8 mouse cellular contexts compared by ENCODE assay signal in the genomic region with DNA sequence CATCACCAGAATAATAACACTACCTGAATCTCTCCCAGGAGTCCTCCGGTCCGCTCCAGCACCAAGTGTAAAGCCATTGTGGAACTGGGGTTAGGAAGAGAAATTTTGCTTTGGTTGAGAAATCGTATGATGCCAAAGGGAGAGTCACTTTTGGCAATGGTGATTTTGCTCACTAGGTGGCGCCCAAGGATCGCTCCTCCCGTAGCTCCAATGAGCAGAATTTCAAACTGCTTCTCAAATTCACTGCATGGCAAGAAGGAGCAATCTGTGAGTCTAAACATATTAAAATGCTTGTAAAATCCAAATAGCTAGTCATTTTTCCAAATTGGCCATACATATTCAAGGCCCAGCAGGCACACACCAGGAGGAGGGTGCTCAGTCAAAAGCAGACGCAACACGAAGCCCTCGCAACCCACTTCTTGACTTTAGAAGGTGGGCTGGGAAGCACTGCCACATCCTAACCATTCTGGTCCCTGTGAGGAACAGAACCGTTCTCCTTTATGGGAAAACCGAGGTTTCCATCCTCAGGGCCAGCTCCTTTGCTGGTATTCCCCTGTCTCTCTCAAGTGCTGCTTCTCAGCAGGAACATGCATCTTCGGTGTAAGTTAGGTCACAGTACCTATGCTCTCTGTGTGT.
A peak's percentile ranks its signal among the peaks of the same experiment; 100 is the strongest.
DNase-seq lines count a peak whose midpoint lies in the region; ATAC-seq and TF ChIP-seq lines count a peak whose summit lies in the region.

No protein-coding gene starts in this region.

- dilution Hi-C loops in CH12.LX (cut with MboI; ENCODE audit: extremely low pct_ligation_motif_present, extremely low pct_unique_long_range_greater_than_20kb, low sequenced_read_pairs): no loop called here

- peak; percentile 95 for TF ChIP-seq RAD21 in CH12.LX (IDR thresholded peaks at IDR 0.05; ENCODE audit: low read depth, low read length)

- no peaks in the 10 kb centered on the region for H3K4me1 ChIP-seq in CH12.LX (ENCODE audit: control insufficient read depth in 1 of 2, insufficient read depth in 2 of 2)
- no peaks in the 10 kb centered on the region for H3K4me1 ChIP-seq in lung, embryonic 14.5 days (ENCODE audit: insufficient read depth)

- in situ Hi-C loops in CH12.LX (cut with MboI; ENCODE audit: low pct_ligation_motif_present, low pct_unique_long_range_greater_than_20kb, low sequenced_read_pairs): loop anchor here (10.0 to 25.0 kb wide), 2 partner anchors 198 to 325 kb away; a partner anchor contains a TSS

- no peak overlapping the region for H3K4me3 ChIP-seq in CH12.LX (replicated peaks in 1 of 3; ENCODE audit: low read depth in 2 of 3, low read length in 2 of 3, poor library complexity in 1 of 3)
- H3K4me3 ChIP-seq in lung, embryonic 14.5 days (ENCODE audit: low read depth, low read length): no peak overlapping the region

- H3K27ac ChIP-seq in CH12.LX (ENCODE audit: insufficient read depth, low read depth): no peak overlapping the region
- H3K27ac ChIP-seq in lung, embryonic 14.5 days (ENCODE audit: low read depth): no peak overlapping the region

- H3K4me2 ChIP-seq in CH12.LX (ENCODE audit: insufficient read depth, low read depth, poor library complexity, severe bottlenecking): no peak overlapping the region
- no peak overlapping the region for H3K4me2 ChIP-seq in lung, embryonic 14.5 days

- no peaks in the 10 kb centered on the region for H3K79me2 ChIP-seq in CH12.LX (replicated peaks; ENCODE audit: control insufficient read depth, extremely low read depth, insufficient read depth, poor library complexity, severe bottlenecking)

- H3K9me3 ChIP-seq in CH12.LX (replicated peaks; ENCODE audit: low read length): no peaks in the 10 kb centered on the region
- no peaks in the 10 kb centered on the region for H3K9me3 ChIP-seq in lung, embryonic 14.5 days (ENCODE audit: low read depth, low read length)

- no peak for TF ChIP-seq EP300 in CH12.LX (IDR thresholded peaks at IDR 0.05; ENCODE audit: low read length)

- no peak overlapping the region for H3K9ac ChIP-seq in CH12.LX (ENCODE audit: insufficient read depth, low read depth)
- H3K9ac ChIP-seq in lung, embryonic 14.5 days: no peak overlapping the region

- DNase-seq in CH12.LX (ENCODE audit: extremely low read depth): peak; percentile 62
- peak; percentile 88 for DNase-seq in adrenal gland, postnatal 10 days
- DNase-seq in embryo, embryonic 11.5 days (ENCODE audit: low read depth, low spot score): peak; percentile 57
- DNase-seq in gonadal fat pad, adult 2 months (ENCODE audit: low read depth): peak; percentile 3
- peak; percentile 69 to 90 for DNase-seq in layer of hippocampus, adult 18-20 months (ENCODE audit: low spot score in 2 of 2)
- DNase-seq in lung, embryonic 14.5 days: peak; percentile 94
- peak; percentile 77 for DNase-seq in ovary, postnatal 14 days (ENCODE audit: low spot score)
- peak; percentile 85 for DNase-seq in thymus, postnatal 4 days

- no peaks in the 10 kb centered on the region for H3K36me3 ChIP-seq in CH12.LX (replicated peaks in 1 of 2; ENCODE audit: control insufficient read depth in 1 of 2, insufficient read depth in 1 of 2, low read length in 1 of 2)
- H3K36me3 ChIP-seq in lung, embryonic 14.5 days (ENCODE audit: insufficient read depth): no peaks in the 10 kb centered on the region

- no peak for TF ChIP-seq POLR2A in CH12.LX (IDR thresholded peaks at IDR 0.05; ENCODE audit: low read depth, low read length)

- 43% methylated on average over 12 of the region's 12 CpGs for WGBS in lung, embryonic 14.5 days

- H3K27me3 ChIP-seq in CH12.LX (replicated peaks): no peaks in the 10 kb centered on the region
- H3K27me3 ChIP-seq in lung, embryonic 14.5 days (ENCODE audit: insufficient read depth, low read length): no peaks in the 10 kb centered on the region

- ATAC-seq in lung, embryonic 14.5 days (ENCODE audit: insufficient read depth): no peak; the same call in 1 of the 2 replicates

- TF ChIP-seq CTCF in CH12.LX (conservative IDR thresholded peaks at IDR 0.05 in 1 of 2, IDR thresholded peaks at IDR 0.05 in 1 of 2; ENCODE audit: low read depth in 2 of 2, low read length in 2 of 2): peak; percentile 89 to 92
- TF ChIP-seq CTCF in lung, embryonic 14.5 days (IDR thresholded peaks at IDR 0.05; ENCODE audit: low read depth): peak; percentile 93

TF ChIP-seq in CH12.LX, 34 proteins besides CTCF, POLR2A, EP300 and RAD21:
- TF ChIP-seq ZC3H11A (IDR thresholded peaks at IDR 0.05; ENCODE audit: low read depth, low read length) (0 out of 2 replicates have a peak, but pooled peaks have one; percentile 14), PAX5 (IDR thresholded peaks at IDR 0.05; ENCODE audit: low read length) (no peak), TBP (conservative IDR thresholded peaks at IDR 0.05; ENCODE audit: low read depth, low read length) (no peak), POLR2AphosphoS2 (IDR thresholded peaks at IDR 0.05; ENCODE audit: low read depth, low read length) (no peak), IRF4 (IDR thresholded peaks at IDR 0.05; ENCODE audit: low read depth, low read length) (0 out of 2 replicates have a peak, but pooled peaks have one; percentile 17), SMC3 (IDR thresholded peaks at IDR 0.05; ENCODE audit: low read depth, low read length) (peak; percentile 76)

Comparison
In these comparisons a context has a peak if more than half of its experiments do, and no peak if none do; other contexts are left out.
1. DNase-seq: peak in every context shown above with its lines; median percentile 94 in lung, embryonic 14.5 days; 88 in adrenal gland, postnatal 10 days; 85 in thymus, postnatal 4 days; 80 in layer of hippocampus, adult 18-20 months; 77 in ovary, postnatal 14 days; 62 in CH12.LX; 57 in embryo, embryonic 11.5 days; 3 in gonadal fat pad, adult 2 months.